Mouse (Mus musculus) neural tube, embryonic 15.5 days (tissue): ENCODE data around the gene Tmem204. TPM values are rescaled to one million over a fixed set of nuclear protein-coding genes. Genes with fewer than 3 reads are reported as not detected.

Source experiments
- ATAC-seq: fragments of 200-750 bp; cut with Nextera tagmentation; 2 replicates; pipeline ENCODE4 v1.8.0; 2017; ENCODE audit warnings: mild to moderate bottlenecking, moderate TSS enrichment, moderate library complexity; ENCODE audit not compliant: low FRiP score
- H3K27ac ChIP-seq: fragments of 300-500 bp; sonication (generic); replicated peaks from 2 replicates; pipeline ENCODE4 v1.5.1; 2015; ENCODE audit warnings: mild to moderate bottlenecking, inconsistent platforms
- H3K27me3 ChIP-seq: fragments of 300-500 bp; sonication (generic); replicated peaks from 2 replicates; pipeline ENCODE4 v1.6.1; 2015; ENCODE audit warnings: inconsistent platforms
- H3K36me3 ChIP-seq: fragments of 300-500 bp; sonication (generic); 2 replicates; pipeline ENCODE4 v1.6.1; 2015; ENCODE audit warnings: inconsistent platforms
- H3K4me1 ChIP-seq: fragments of 300-500 bp; sonication (generic); 2 replicates; pipeline ENCODE4 v1.6.1; 2015; ENCODE audit warnings: inconsistent platforms
- H3K4me2 ChIP-seq: fragments of 300-500 bp; sonication (generic); 2 replicates; pipeline ENCODE4 v1.6.1; 2015; ENCODE audit warnings: inconsistent platforms, mild to moderate bottlenecking, moderate library complexity
- H3K4me3 ChIP-seq: fragments of 300-500 bp; sonication (generic); replicated peaks from 2 replicates; pipeline ENCODE4 v1.5.1; 2015; ENCODE audit warnings: mild to moderate bottlenecking, inconsistent platforms
- H3K9ac ChIP-seq: fragments of 300-500 bp; sonication (generic); replicated peaks from 2 replicates; pipeline ENCODE4 v1.6.1; 2015; ENCODE audit warnings: mild to moderate bottlenecking, inconsistent platforms
- H3K9me3 ChIP-seq: fragments of 300-500 bp; sonication (generic); replicated peaks from 2 replicates; pipeline ENCODE4 v1.6.1; 2016; ENCODE audit warnings: inconsistent platforms
- WGBS: fragments of 180-500 bp; shearing (Covaris S2); methylation state at CpG from one replicate; pipeline ENCODE4 v1.1.7; 2015; ENCODE audit warnings: mixed read lengths; 5-methylcytosine and 5-hydroxymethylcytosine counted together
- polyA plus RNA-seq: library from polyadenylated mRNA; unstranded; fragments of >200 nt; fragmentation: Nextera tagmentation; extraction: Ambion mirVana; gene quantifications from 2 replicates; pipeline ENCODE4 v1.2.1, GENCODE M21; 2015

The Tmem204 gene
- polyA plus RNA-seq, 1 experiment from 2014 or later = 11.4 TPM

- 83% methylated on average over 12 of the region's 12 CpGs for WGBS
- Histone ChIP-seq H3K27me3 (no peaks in the 10 kb centered on the region), H3K9ac (no peak overlapping the region), H3K27ac (no peak overlapping the region), H3K9me3 (no peaks in the 10 kb centered on the region), H3K4me2 (no peak overlapping the region), H3K36me3 (peaks cover 44% of the 10 kb centered on the region), H3K4me3 (no peak overlapping the region), H3K4me1 (0 out of 2 replicates have a peak, but pooled peaks cover 3% of the 10 kb centered on the region)
- ATAC-seq = no peak
These were observed 19.5 kb downstream of the Tmem204 start for GRCm38 (mm10) chr17:25063872-25064271.

- ATAC-seq = no peak
- H3K9ac ChIP-seq = no peak overlapping the region
- H3K9me3 ChIP-seq = no peaks in the 10 kb centered on the region
- H3K4me2 ChIP-seq = no peak overlapping the region
- H3K4me1 ChIP-seq = 0 out of 2 replicates have a peak, but pooled peaks cover 3% of the 10 kb centered on the region
- no peak overlapping the region for H3K4me3 ChIP-seq
- WGBS = 70% methylated on average over 4 of the region's 4 CpGs
- H3K27me3 ChIP-seq = no peaks in the 10 kb centered on the region
- peaks cover 46% of the 10 kb centered on the region for H3K36me3 ChIP-seq
- no peak overlapping the region for H3K27ac ChIP-seq
These were observed 20.1 kb downstream of the Tmem204 start for GRCm38 (mm10) chr17:25063261-25063660.

DNA sequence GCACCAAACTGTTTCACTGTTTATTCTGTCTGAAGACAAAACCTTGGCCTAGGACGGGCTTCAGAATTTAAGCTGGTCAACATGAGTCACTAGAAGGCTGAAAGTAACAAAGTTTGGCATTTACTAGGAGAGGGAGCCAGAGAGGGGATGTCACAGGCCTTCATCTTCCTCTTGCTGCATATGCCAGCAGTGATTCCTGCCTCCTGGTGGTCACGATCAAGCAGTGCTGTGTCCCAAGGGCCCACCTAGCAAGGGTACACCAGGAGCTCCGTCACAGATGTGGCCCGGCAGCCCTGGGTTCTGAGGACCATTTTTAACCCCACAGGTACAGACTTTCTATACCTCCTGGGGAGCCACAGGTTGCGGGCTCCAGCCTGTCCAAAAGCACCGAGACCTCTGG lies 26.4 kb downstream of the Tmem204 start:
- Histone ChIP-seq H3K27me3 (no peaks in the 10 kb centered on the region), H3K27ac (no peak overlapping the region), H3K36me3 (peaks cover 75% of the 10 kb centered on the region), H3K4me2 (no peak overlapping the region), H3K9ac (no peak overlapping the region), H3K4me1 (no peaks in the 10 kb centered on the region), H3K4me3 (no peak overlapping the region), H3K9me3 (no peaks in the 10 kb centered on the region)
- 95% methylated on average over 6 of the region's 6 CpGs for WGBS
- no peak for ATAC-seq

- 88% methylated on average over 9 of the region's 9 CpGs for WGBS
- no peak overlapping the region for H3K27ac ChIP-seq
- H3K9me3 ChIP-seq = no peaks in the 10 kb centered on the region
- H3K4me2 ChIP-seq = no peak overlapping the region
- H3K9ac ChIP-seq = no peak overlapping the region
- H3K36me3 ChIP-seq = peaks cover 73% of the 10 kb centered on the region
- no peaks in the 10 kb centered on the region for H3K27me3 ChIP-seq
- H3K4me1 ChIP-seq = no peaks in the 10 kb centered on the region
- no peak overlapping the region for H3K4me3 ChIP-seq
- ATAC-seq = no peak
These were observed 30.1 kb downstream of the Tmem204 start for GRCm38 (mm10) chr17:25053274-25053673.

- Histone ChIP-seq H3K9ac (no peak overlapping the region), H3K27me3 (no peaks in the 10 kb centered on the region), H3K36me3 (peaks cover 57% of the 10 kb centered on the region), H3K4me1 (no peaks in the 10 kb centered on the region), H3K4me3 (no peak overlapping the region), H3K4me2 (no peak overlapping the region), H3K27ac (no peak overlapping the region), H3K9me3 (no peaks in the 10 kb centered on the region)
- no peak for ATAC-seq
- WGBS = 93% methylated on average over 6 of the region's 6 CpGs
These were observed 36.2 kb downstream of the Tmem204 start for GRCm38 (mm10) chr17:25047143-25047542.

- no peak for ATAC-seq
- H3K27me3 ChIP-seq = no peaks in the 10 kb centered on the region
- peaks cover 50% of the 10 kb centered on the region for H3K36me3 ChIP-seq
- no peak overlapping the region for H3K4me3 ChIP-seq
- no peak overlapping the region for H3K4me2 ChIP-seq
- WGBS = 89% methylated on average over 4 of the region's 4 CpGs
- no peaks in the 10 kb centered on the region for H3K9me3 ChIP-seq
- no peak overlapping the region for H3K9ac ChIP-seq
- H3K4me1 ChIP-seq = no peaks in the 10 kb centered on the region
- H3K27ac ChIP-seq = no peak overlapping the region
These were observed 38.1 kb downstream of the Tmem204 start for GRCm38 (mm10) chr17:25045281-25045680.

- no peak overlapping the region for H3K4me3 ChIP-seq
- WGBS = 72% methylated on average over 7 of the region's 7 CpGs
- no peak for ATAC-seq
- H3K9ac ChIP-seq = no peak overlapping the region
- H3K36me3 ChIP-seq = peaks cover 50% of the 10 kb centered on the region
- no peak overlapping the region for H3K4me2 ChIP-seq
- no peak overlapping the region for H3K27ac ChIP-seq
- H3K4me1 ChIP-seq = no peaks in the 10 kb centered on the region
- no peaks in the 10 kb centered on the region for H3K9me3 ChIP-seq
- H3K27me3 ChIP-seq = no peaks in the 10 kb centered on the region
These were observed 38.5 kb downstream of the Tmem204 start for GRCm38 (mm10) chr17:25044879-25045278.

DNA sequence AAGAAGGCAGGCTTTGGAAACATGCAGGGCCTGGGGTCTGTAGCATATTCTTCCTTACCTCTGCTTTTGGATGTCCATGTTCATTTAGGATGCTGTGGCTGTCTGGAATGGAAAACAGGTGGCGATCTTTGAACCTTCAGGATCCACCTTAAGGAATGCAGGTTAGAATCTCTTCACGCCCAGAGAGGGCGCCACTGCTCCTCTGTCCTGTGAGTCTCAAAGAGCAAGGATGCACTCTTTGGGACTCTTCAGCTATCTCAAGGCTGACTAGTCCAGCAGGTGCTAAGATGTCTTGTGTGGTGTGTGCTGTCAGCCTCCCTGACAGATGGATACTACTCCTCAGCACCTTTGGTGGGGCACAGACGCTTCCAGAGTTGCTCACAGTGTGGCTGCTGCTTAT lies 47.2 kb downstream of the Tmem204 start:
- 70% methylated on average over 4 of the region's 4 CpGs for WGBS
- Histone ChIP-seq H3K27me3 (no peaks in the 10 kb centered on the region), H3K4me1 (no peaks in the 10 kb centered on the region), H3K36me3 (peaks cover 57% of the 10 kb centered on the region), H3K4me2 (no peak overlapping the region), H3K27ac (no peak overlapping the region), H3K9me3 (no peaks in the 10 kb centered on the region), H3K9ac (no peak overlapping the region), H3K4me3 (no peak overlapping the region)
- ATAC-seq = no peak

GRCm38 (mm10) chr17:25016292-25017132 lies 66.9 kb downstream of the Tmem204 start:
- peak; percentile 93 for ATAC-seq
- Histone ChIP-seq H3K4me3 (peak overlapping the region; percentile 86), H3K36me3 (peaks cover 20% of the 10 kb centered on the region), H3K4me1 (peaks cover 36% of the 10 kb centered on the region), H3K4me2 (peak overlapping the region; percentile 99), H3K27ac (peak overlapping the region; percentile 80), H3K9me3 (no peaks in the 10 kb centered on the region), H3K9ac (peak overlapping the region; percentile 62), H3K27me3 (no peaks in the 10 kb centered on the region)
- WGBS = under 1% methylated on average over 55 of the region's 55 CpGs

- Histone ChIP-seq H3K27me3 (no peaks in the 10 kb centered on the region), H3K9me3 (no peaks in the 10 kb centered on the region), H3K36me3 (peaks cover 24% of the 10 kb centered on the region), H3K4me2 (peak within 1 kb of the TSS; percentile 99), H3K9ac (peak within 1 kb of the TSS; percentile 89), H3K4me1 (peaks cover 36% of the 10 kb centered on the region), H3K4me3 (peak within 1 kb of the TSS; percentile 86), H3K27ac (peak within 1 kb of the TSS; percentile 81)
- WGBS = under 1% methylated on average over 61 of the region's 62 CpGs
- peak; percentile 99 for ATAC-seq
These were observed 67.6 kb downstream of the Tmem204 start, which contains the start of the genes Cramp1l and Ift140 for GRCm38 (mm10) chr17:25015655-25016291. Gene Cramp1l (minus strand): TSS chr17:25015788. Gene Ift140 (plus strand): TSS chr17:25016085.

- H3K4me3 ChIP-seq = peak overlapping the region; percentile 86
- H3K4me1 ChIP-seq = peaks cover 36% of the 10 kb centered on the region
- H3K9me3 ChIP-seq = no peaks in the 10 kb centered on the region
- no peaks in the 10 kb centered on the region for H3K27me3 ChIP-seq
- H3K4me2 ChIP-seq = peak overlapping the region; percentile 99
- under 1% methylated on average over 39 of the region's 39 CpGs for WGBS
- H3K9ac ChIP-seq = peak overlapping the region; percentile 89
- H3K36me3 ChIP-seq = peaks cover 26% of the 10 kb centered on the region
- peak overlapping the region; percentile 81 for H3K27ac ChIP-seq
- ATAC-seq = no peak
These were observed 68.4 kb downstream of the Tmem204 start for GRCm38 (mm10) chr17:25014841-25015570.
